Mouse (Mus musculus) myocyte (in vitro differentiated cells): ENCODE results near the gene Mical3. TPM values are rescaled to one million over a fixed set of nuclear protein-coding genes. Genes with fewer than 3 reads are reported as not detected.

Source experiments
- H3K27me3 ChIP-seq: one replicate; pipeline ENCODE4 v1.6.1; 2011; ENCODE audit not compliant: control insufficient read depth, insufficient read depth, insufficient read length
- H3K36me3 ChIP-seq: one replicate; pipeline ENCODE4 v1.6.1; 2011; ENCODE audit not compliant: control insufficient read depth, insufficient read depth
- H3K4me2 ChIP-seq: one replicate; pipeline ENCODE4 v1.6.1; 2011; ENCODE audit warnings: low read depth, control low read depth
- H3K4me3 ChIP-seq: one replicate; pipeline ENCODE4 v1.5.1; 2011; ENCODE audit warnings: mild to moderate bottlenecking, control low read depth, moderate library complexity
- H3K79me2 ChIP-seq: one replicate; pipeline ENCODE4 v1.6.1; 2011; ENCODE audit not compliant: control insufficient read depth, insufficient read depth
- H3ac ChIP-seq: one replicate; pipeline ENCODE4 v1.6.1; 2011; ENCODE audit not compliant: control insufficient read depth, insufficient read length
- CEBPB ChIP-seq: IDR thresholded peaks from 2 replicates; pipeline ENCODE4 v1.6.1; 2011; ENCODE audit warnings: mild to moderate bottlenecking, moderate library complexity; ENCODE audit not compliant: poor library complexity, insufficient read depth, severe bottlenecking
- E2F4 ChIP-seq: IDR thresholded peaks from one replicate; pipeline ENCODE4 v1.6.1; 2011; ENCODE audit warnings: mild to moderate bottlenecking, control low read depth, moderate library complexity; ENCODE audit not compliant: insufficient read depth
- MAX ChIP-seq: IDR thresholded peaks from one replicate; pipeline ENCODE4 v1.6.1; 2011; ENCODE audit warnings: low read depth, mild to moderate bottlenecking, control low read depth
- MYOD1 ChIP-seq, 3 experiments: IDR thresholded peaks; one replicate each; pipeline ENCODE4 v1.6.1; 2011; ENCODE audit warnings: control low read depth in 2 of 3, low read depth in 2 of 3, mild to moderate bottlenecking in 2 of 3, moderate library complexity in 1 of 3; ENCODE audit not compliant: insufficient read length in 2 of 3, control insufficient read depth in 1 of 3
- MYOG ChIP-seq, 3 experiments: IDR thresholded peaks; one replicate each; pipeline ENCODE4 v1.6.1; 2011; ENCODE audit warnings: control low read depth in 2 of 3, low read depth in 2 of 3, mild to moderate bottlenecking in 2 of 3; ENCODE audit not compliant: insufficient read length in 2 of 3, control insufficient read depth in 1 of 3, insufficient read depth in 1 of 3
- POLR2A ChIP-seq: IDR thresholded peaks from one replicate; pipeline ENCODE4 v1.6.1; 2011; ENCODE audit warnings: low read depth, mild to moderate bottlenecking, control low read depth, moderate library complexity; ENCODE audit not compliant: insufficient read length
- POLR2AphosphoS2 ChIP-seq: IDR thresholded peaks from one replicate; pipeline ENCODE4 v1.6.1; 2011; ENCODE audit warnings: low read depth, control low read depth; ENCODE audit not compliant: insufficient read length
- REST ChIP-seq: IDR thresholded peaks from one replicate; pipeline ENCODE4 v1.6.1; 2011; ENCODE audit warnings: mild to moderate bottlenecking, control low read depth, moderate library complexity; ENCODE audit not compliant: insufficient read depth, insufficient read length
- SRF ChIP-seq: IDR thresholded peaks from one replicate; pipeline ENCODE4 v1.6.1; 2011; ENCODE audit warnings: low read depth; ENCODE audit not compliant: control insufficient read depth, insufficient read length
- TCF12 ChIP-seq: IDR thresholded peaks from one replicate; pipeline ENCODE4 v1.6.1; 2011; ENCODE audit warnings: mild to moderate bottlenecking, control low read depth; ENCODE audit not compliant: poor library complexity, insufficient read depth, severe bottlenecking
- TCF3 ChIP-seq: IDR thresholded peaks from one replicate; pipeline ENCODE4 v1.6.1; 2011; ENCODE audit warnings: low read depth, control low read depth; ENCODE audit not compliant: insufficient read length
- USF1 ChIP-seq: IDR thresholded peaks from one replicate; pipeline ENCODE4 v1.6.1; 2011; ENCODE audit warnings: low read depth, mild to moderate bottlenecking, control low read depth, moderate library complexity
- polyA plus RNA-seq: library from polyadenylated mRNA; unstranded; fragments of >200 nt; fragmentation: generic; extraction: Trizol; gene quantifications from one replicate; pipeline ENCODE4 v1.2.1, GENCODE M21; 2012; ENCODE audit warnings: missing spikeins

The Mical3 gene
- polyA plus RNA-seq, 1 experiment: 17.7 TPM

DNA sequence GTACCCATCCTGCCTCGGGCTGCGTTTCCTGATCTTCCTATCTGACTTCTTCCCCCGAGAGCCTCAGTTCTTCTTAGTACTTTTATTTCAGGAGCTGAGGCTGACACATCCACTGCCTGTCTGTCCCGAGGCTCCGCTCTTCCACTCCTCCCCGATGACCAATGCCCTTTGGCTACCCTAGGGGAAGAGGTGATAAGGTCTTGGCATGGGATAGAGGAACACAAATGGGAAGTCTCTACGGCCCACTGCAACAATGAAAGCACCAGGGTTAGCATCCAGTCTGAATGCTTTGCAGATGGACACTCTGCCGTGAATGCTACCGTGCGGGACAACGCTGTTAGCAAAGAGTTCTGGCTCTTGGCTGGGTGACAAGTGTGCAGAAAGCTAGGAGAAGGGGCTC is 116.5 kb downstream of the Mical3 start:
- Histone ChIP-seq H3K4me2 (no peak overlapping the region), H3K36me3 (no peaks in the 10 kb centered on the region), H3K27me3 (no peaks in the 10 kb centered on the region), H3K4me3 (no peak overlapping the region), H3K79me2 (no peaks in the 10 kb centered on the region), H3ac (no peak overlapping the region)
- TF ChIP-seq CEBPB (no peak), USF1 (no peak), REST (no peak), TCF12 (no peak), E2F4 (no peak), TCF3 (no peak), MAX (no peak), MYOG (IDR thresholded peaks at IDR 0.05; ENCODE audit: control insufficient read depth in 1 of 3, insufficient read depth in 1 of 3, insufficient read length in 2 of 3, low read depth in 2 of 3) (no peak), MYOD1 (IDR thresholded peaks at IDR 0.05; ENCODE audit: control insufficient read depth in 1 of 3, insufficient read length in 2 of 3, low read depth in 2 of 3) (no peak), POLR2A (no peak), SRF (no peak), POLR2AphosphoS2 (no peak)

DNA sequence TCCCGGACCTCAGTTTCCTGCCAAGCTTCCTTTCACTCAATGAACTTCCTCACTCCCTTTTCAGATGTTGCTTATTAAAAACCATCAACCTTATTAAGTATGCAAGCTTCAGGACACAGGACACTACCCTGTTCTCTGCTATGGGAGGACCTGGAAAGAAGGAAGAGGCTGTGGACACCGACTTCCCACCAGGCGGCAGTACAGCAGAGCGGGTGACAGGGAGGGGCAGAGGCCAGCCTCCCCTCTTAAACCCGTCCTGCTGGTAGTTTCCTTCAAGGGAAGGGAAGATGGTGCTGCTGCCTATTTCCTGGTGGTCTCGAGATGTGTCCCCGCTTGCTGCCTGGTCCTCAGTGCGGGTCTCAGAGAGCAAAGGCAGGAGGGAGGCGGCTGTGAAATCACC is 117.0 kb downstream of the Mical3 start:
- H3ac ChIP-seq: no peak overlapping the region
- H3K79me2 ChIP-seq: no peaks in the 10 kb centered on the region
- H3K4me2 ChIP-seq: no peak overlapping the region
- H3K4me3 ChIP-seq: no peak overlapping the region
- H3K36me3 ChIP-seq: no peaks in the 10 kb centered on the region
- TF ChIP-seq E2F4 (no peak), MYOD1 (IDR thresholded peaks at IDR 0.05; ENCODE audit: control insufficient read depth in 1 of 3, insufficient read length in 2 of 3, low read depth in 2 of 3) (no peak), MYOG (IDR thresholded peaks at IDR 0.05; ENCODE audit: control insufficient read depth in 1 of 3, insufficient read depth in 1 of 3, insufficient read length in 2 of 3, low read depth in 2 of 3) (no peak), POLR2AphosphoS2 (no peak), USF1 (no peak), MAX (no peak), SRF (no peak), CEBPB (no peak), TCF3 (no peak), POLR2A (no peak), REST (no peak), TCF12 (no peak)
- no peaks in the 10 kb centered on the region for H3K27me3 ChIP-seq

DNA sequence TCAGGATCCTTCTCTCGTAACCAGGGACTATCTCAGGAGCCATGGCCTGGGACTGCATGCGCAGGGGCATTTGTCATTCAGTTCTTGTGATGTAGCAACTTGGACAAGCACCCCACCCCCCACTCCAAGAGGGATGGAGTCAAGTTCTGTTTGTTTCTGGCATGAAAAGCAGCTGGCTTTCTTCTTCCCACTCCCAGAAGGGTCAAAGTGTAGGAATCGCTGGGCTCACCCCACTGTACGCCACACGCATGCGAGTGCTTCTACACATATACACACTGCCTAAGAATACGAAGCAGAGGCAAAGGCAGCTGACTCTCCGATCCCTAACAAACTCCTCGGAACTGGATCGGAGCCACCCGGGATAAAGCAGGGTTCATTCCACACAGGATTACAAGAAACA is 119.1 kb downstream of the Mical3 start:
- no peaks in the 10 kb centered on the region for H3K27me3 ChIP-seq
- H3ac ChIP-seq: no peak overlapping the region
- TF ChIP-seq MAX (no peak), MYOG (IDR thresholded peaks at IDR 0.05; ENCODE audit: control insufficient read depth in 1 of 3, insufficient read depth in 1 of 3, insufficient read length in 2 of 3, low read depth in 2 of 3) (no peak), MYOD1 (IDR thresholded peaks at IDR 0.05; ENCODE audit: control insufficient read depth in 1 of 3, insufficient read length in 2 of 3, low read depth in 2 of 3) (no peak), POLR2AphosphoS2 (no peak), TCF12 (no peak), E2F4 (no peak), TCF3 (no peak), POLR2A (no peak), SRF (no peak), CEBPB (no peak), USF1 (no peak), REST (no peak)
- no peaks in the 10 kb centered on the region for H3K36me3 ChIP-seq
- no peaks in the 10 kb centered on the region for H3K79me2 ChIP-seq
- H3K4me2 ChIP-seq: no peak overlapping the region
- no peak overlapping the region for H3K4me3 ChIP-seq

DNA sequence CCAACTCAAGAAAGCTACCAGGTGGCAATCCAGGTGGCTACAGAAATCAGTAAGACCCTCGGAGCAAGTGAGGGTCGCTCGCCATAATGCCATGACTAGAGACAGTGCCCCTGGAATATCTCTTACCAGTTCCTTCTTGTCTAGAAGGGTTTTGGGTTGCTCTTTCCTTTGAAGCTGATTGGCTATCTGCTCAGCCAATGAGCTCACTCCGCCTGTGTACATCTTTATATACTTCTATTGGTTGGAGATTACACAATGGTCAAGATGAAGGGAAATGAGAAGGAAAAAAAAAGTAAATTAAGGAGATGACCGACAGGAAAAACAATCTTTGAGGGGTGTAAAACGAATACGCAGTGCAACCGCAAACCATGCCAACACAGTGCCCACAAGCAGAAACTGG is 121.1 kb downstream of the Mical3 start:
- no peak overlapping the region for H3K4me3 ChIP-seq
- H3K27me3 ChIP-seq: no peaks in the 10 kb centered on the region
- peaks cover 4% of the 10 kb centered on the region for H3K36me3 ChIP-seq
- H3K79me2 ChIP-seq: no peaks in the 10 kb centered on the region
- no peak overlapping the region for H3ac ChIP-seq
- H3K4me2 ChIP-seq: no peak overlapping the region
- TF ChIP-seq MAX (no peak), MYOG (IDR thresholded peaks at IDR 0.05; ENCODE audit: control insufficient read depth in 1 of 3, insufficient read depth in 1 of 3, insufficient read length in 2 of 3, low read depth in 2 of 3) (no peak), REST (no peak), TCF3 (no peak), POLR2AphosphoS2 (no peak), SRF (no peak), TCF12 (no peak), E2F4 (no peak), POLR2A (no peak), CEBPB (no peak), MYOD1 (IDR thresholded peaks at IDR 0.05; ENCODE audit: control insufficient read depth in 1 of 3, insufficient read length in 2 of 3, low read depth in 2 of 3) (no peak), USF1 (no peak)
